Mouse (Mus musculus) hindbrain, postnatal 0 days (tissue): ENCODE measurements around the gene Fam19a1. TPM values are rescaled to one million over a fixed set of nuclear protein-coding genes. Genes with fewer than 3 reads are reported as not detected.
A peak's percentile ranks its signal among the peaks of the same experiment; 100 is the strongest.

Experiments
- ATAC-seq: fragments of 200-750 bp; cut with Nextera tagmentation; 2 replicates; pipeline ENCODE4 v1.8.0; 2017; ENCODE audit warnings: mild to moderate bottlenecking, moderate TSS enrichment, moderate library complexity
- DNase-seq: peaks from one replicate; pipeline ENCODE4 v3.0.0-alpha.2; 2015; ENCODE audit warnings: low spot score
- H3K27ac ChIP-seq: fragments of 300-500 bp; sonication (generic); 2 replicates; pipeline ENCODE4 v1.5.1; 2014; ENCODE audit warnings: mild to moderate bottlenecking
- H3K27me3 ChIP-seq: fragments of 300-500 bp; sonication (generic); 2 replicates; pipeline ENCODE4 v1.6.1; 2014; ENCODE audit warnings: low read length, mixed read lengths; ENCODE audit not compliant: insufficient read depth
- H3K36me3 ChIP-seq: fragments of 300-500 bp; sonication (generic); 2 replicates; pipeline ENCODE4 v1.6.1; 2014; ENCODE audit warnings: low read length, mixed read lengths; ENCODE audit not compliant: insufficient read depth
- H3K4me1 ChIP-seq: fragments of 300-500 bp; sonication (generic); 2 replicates; pipeline ENCODE4 v1.6.1; 2014; ENCODE audit warnings: antibody characterized with exemption, low read length, mixed read lengths; ENCODE audit not compliant: insufficient read depth
- H3K4me2 ChIP-seq: fragments of 300-500 bp; sonication (generic); 2 replicates; pipeline ENCODE4 v1.6.1; 2014; ENCODE audit warnings: low read depth, mild to moderate bottlenecking, low read length, moderate library complexity, mixed read lengths
- H3K4me3 ChIP-seq: fragments of 300-500 bp; sonication (generic); 2 replicates; pipeline ENCODE4 v1.5.1; 2014; ENCODE audit warnings: low read length
- H3K9ac ChIP-seq: fragments of 300-500 bp; sonication (generic); replicated peaks from 2 replicates; pipeline ENCODE4 v1.6.1; 2014; ENCODE audit warnings: mild to moderate bottlenecking, low read length, moderate library complexity, mixed read lengths
- H3K9me3 ChIP-seq: fragments of 300-500 bp; sonication (generic); 2 replicates; pipeline ENCODE4 v1.6.1; 2016; ENCODE audit warnings: low read length, mixed read lengths
- CTCF ChIP-seq: IDR thresholded peaks from 2 replicates; pipeline ENCODE4 v1.5.1; 2016; ENCODE audit warnings: antibody characterized with exemption, control low read depth, low read depth
- WGBS: fragments of 180-500 bp; shearing (Covaris S2); extraction: QIAGEN DNeasy Blood & Tissue Kit; methylation state at CpG from one replicate; pipeline ENCODE4 v1.1.7; 2014; 5-methylcytosine and 5-hydroxymethylcytosine counted together
- polyA plus RNA-seq: library from polyadenylated mRNA; unstranded; fragments of >200 nt; fragmentation: Nextera tagmentation; extraction: Ambion mirVana; gene quantifications from 2 replicates; pipeline ENCODE4 v1.2.1, GENCODE M21; 2015
- total RNA-seq: library from RNA; depleted of rRNA; stranded (reverse); fragments of >200 nt; gene quantifications from 2 replicates; pipeline ENCODE4 v1.2.3, GENCODE M21; 2014

The Fam19a1 gene
- total and polyA plus RNA-seq, 2 experiments from 2014 or later: 10.8 to 13.3 TPM

GRCm38 (mm10) chr6:96541600-96541999 is 428.6 kb downstream of the Fam19a1 start:
- no peak overlapping the region for H3K4me2 ChIP-seq
- no peaks in the 10 kb centered on the region for H3K27me3 ChIP-seq
- no peaks in the 10 kb centered on the region for H3K4me1 ChIP-seq
- H3K27ac ChIP-seq: no peak overlapping the region
- no peak overlapping the region for H3K9ac ChIP-seq
- H3K9me3 ChIP-seq: no peaks in the 10 kb centered on the region
- no peaks in the 10 kb centered on the region for H3K36me3 ChIP-seq
- no peak overlapping the region for H3K4me3 ChIP-seq
- ATAC-seq (no peak), DNase-seq (no peak)
- TF ChIP-seq CTCF: no peak
- WGBS: 77% methylated on average over 2 of the region's 2 CpGs

- no peaks in the 10 kb centered on the region for H3K4me1 ChIP-seq
- TF ChIP-seq CTCF: no peak
- H3K4me3 ChIP-seq: no peak overlapping the region
- no peak overlapping the region for H3K4me2 ChIP-seq
- no peak overlapping the region for H3K27ac ChIP-seq
- no peak overlapping the region for H3K9ac ChIP-seq
- no peaks in the 10 kb centered on the region for H3K9me3 ChIP-seq
- H3K27me3 ChIP-seq: no peaks in the 10 kb centered on the region
- DNase-seq (peak; percentile 3), ATAC-seq (0 out of 2 replicates have a peak, but pooled peaks have one; percentile 45)
- WGBS: 17% methylated on average over 3 of the region's 3 CpGs
- H3K36me3 ChIP-seq: no peaks in the 10 kb centered on the region
These were observed 431.9 kb downstream of the Fam19a1 start for GRCm38 (mm10) chr6:96544832-96545231.

GRCm38 (mm10) chr6:96550431-96550830 is 437.5 kb downstream of the Fam19a1 start:
- no peak overlapping the region for H3K9ac ChIP-seq

GRCm38 (mm10) chr6:96578649-96579048 is 465.7 kb downstream of the Fam19a1 start:
- Histone ChIP-seq H3K9ac (no peak overlapping the region), H3K27ac (no peak overlapping the region), H3K9me3 (no peaks in the 10 kb centered on the region), H3K27me3 (no peaks in the 10 kb centered on the region), H3K4me1 (no peaks in the 10 kb centered on the region), H3K36me3 (no peaks in the 10 kb centered on the region), H3K4me3 (no peak overlapping the region), H3K4me2 (no peak overlapping the region)
- WGBS: 77% methylated on average over 5 of the region's 5 CpGs
- TF ChIP-seq CTCF: no peak
- DNase-seq (no peak), ATAC-seq (no peak)

More at GRCm38 (mm10) chr6:96550431-96550830, 437.5 kb downstream of the Fam19a1 start:
- H3K36me3 ChIP-seq: no peaks in the 10 kb centered on the region
- no peak overlapping the region for H3K4me2 ChIP-seq
- DNase-seq (no peak), ATAC-seq (no peak)
- H3K27me3 ChIP-seq: no peaks in the 10 kb centered on the region
- no peak for TF ChIP-seq CTCF
- H3K4me3 ChIP-seq: no peak overlapping the region
- H3K27ac ChIP-seq: no peak overlapping the region
- 88% methylated on average over 4 of the region's 4 CpGs for WGBS
- H3K4me1 ChIP-seq: no peaks in the 10 kb centered on the region
- no peaks in the 10 kb centered on the region for H3K9me3 ChIP-seq

- DNase-seq (peak; percentile 15), ATAC-seq (no peak)
- H3K27me3 ChIP-seq: no peaks in the 10 kb centered on the region
- no peak overlapping the region for H3K9ac ChIP-seq
- H3K4me2 ChIP-seq: no peak overlapping the region
- no peak for TF ChIP-seq CTCF
- 69% methylated on average over 4 of the region's 4 CpGs for WGBS
- no peak overlapping the region for H3K27ac ChIP-seq
- H3K4me1 ChIP-seq: no peaks in the 10 kb centered on the region
- no peaks in the 10 kb centered on the region for H3K9me3 ChIP-seq
- no peaks in the 10 kb centered on the region for H3K36me3 ChIP-seq
- H3K4me3 ChIP-seq: no peak overlapping the region
These were observed 467.8 kb downstream of the Fam19a1 start for GRCm38 (mm10) chr6:96580726-96581125.

GRCm38 (mm10) chr6:96581187-96581586 is 468.2 kb downstream of the Fam19a1 start:
- Histone ChIP-seq H3K27me3 (no peaks in the 10 kb centered on the region), H3K36me3 (no peaks in the 10 kb centered on the region), H3K4me1 (no peaks in the 10 kb centered on the region), H3K9ac (no peak overlapping the region), H3K27ac (no peak overlapping the region), H3K4me2 (no peak overlapping the region), H3K4me3 (no peak overlapping the region), H3K9me3 (no peaks in the 10 kb centered on the region)
- DNase-seq (no peak), ATAC-seq (no peak)
- TF ChIP-seq CTCF: no peak
- WGBS: 75% methylated on average over 3 of the region's 3 CpGs

GRCm38 (mm10) chr6:96587427-96587826 is 474.5 kb downstream of the Fam19a1 start:
- no peaks in the 10 kb centered on the region for H3K9me3 ChIP-seq
- H3K27me3 ChIP-seq: no peaks in the 10 kb centered on the region
- H3K4me3 ChIP-seq: no peak overlapping the region
- no peak overlapping the region for H3K27ac ChIP-seq
- no peak for TF ChIP-seq CTCF
- no peak for ATAC-seq
- no peaks in the 10 kb centered on the region for H3K36me3 ChIP-seq
- DNase-seq: no peak
- H3K4me2 ChIP-seq: no peak overlapping the region
- 94% methylated on average over 4 of the region's 4 CpGs for WGBS
- H3K9ac ChIP-seq: no peak overlapping the region
- no peaks in the 10 kb centered on the region for H3K4me1 ChIP-seq
